Mouse (Mus musculus) kidney, postnatal 25 days (tissue): ENCODE results near the gene Fam189b.
A peak's percentile ranks its signal among the peaks of the same experiment; 100 is the strongest.

Experiments
- DNase-seq, 2 experiments: peaks; one replicate each; pipeline ENCODE4 v3.0.0; 2021; ENCODE audit warnings: mixed read lengths in 2 of 2

Gene Fam189b

GRCm38 (mm10) chr3:89166945-89167344 lies 16.0 kb upstream of the Fam189b start:
- no peak for DNase-seq

- no peak for DNase-seq
These were observed 8.1 kb upstream of the Fam189b start for GRCm38 (mm10) chr3:89174844-89175243.

GRCm38 (mm10) chr3:89175544-89175943 lies 7.4 kb upstream of the Fam189b start:
- DNase-seq: no peak

GRCm38 (mm10) chr3:89176421-89176820 lies 6.5 kb upstream of the Fam189b start:
- DNase-seq: no peak

GRCm38 (mm10) chr3:89177242-89178106 lies 5.5 kb upstream of the Fam189b start, which contains the start of gene Scamp3:
TSS of gene Scamp3 (plus strand) at chr3:89177473.
- DNase-seq: peak; percentile 91 to 96

GRCm38 (mm10) chr3:89178107-89178385 lies 4.9 kb upstream of the Fam189b start:
- DNase-seq: no peak

GRCm38 (mm10) chr3:89179056-89179455 lies 3.9 kb upstream of the Fam189b start:
- no peak for DNase-seq

GRCm38 (mm10) chr3:89181749-89182500 lies 1.0 kb upstream of the Fam189b start:
- DNase-seq: no peak

GRCm38 (mm10) chr3:89182531-89183057 lies 349 bp upstream of the Fam189b start:
- no peak for DNase-seq

- no peak for DNase-seq
These were observed 994 bp downstream of the Fam189b start for GRCm38 (mm10) chr3:89183959-89184315.

- no peak for DNase-seq
These were observed 4.3 kb downstream of the Fam189b start for GRCm38 (mm10) chr3:89187197-89187596.

GRCm38 (mm10) chr3:89187690-89188477 lies 4.9 kb downstream of the Fam189b start:
- no peak for DNase-seq

GRCm38 (mm10) chr3:89188478-89188875 lies 5.5 kb downstream of the Fam189b start:
- no peak for DNase-seq

GRCm38 (mm10) chr3:89190436-89190835 lies 7.5 kb downstream of the Fam189b start:
- DNase-seq: no peak

- DNase-seq: no peak
These were observed 10.4 kb downstream of the Fam189b start for GRCm38 (mm10) chr3:89193351-89193750.

GRCm38 (mm10) chr3:89193853-89194252 lies 10.9 kb downstream of the Fam189b start:
- peak in 1 of 2 experiments; percentile 49 for DNase-seq

GRCm38 (mm10) chr3:89195979-89196877 lies 13.3 kb downstream of the Fam189b start:
- peak; percentile 93 to 94 for DNase-seq

GRCm38 (mm10) chr3:89199839-89200238 lies 16.9 kb downstream of the Fam189b start:
- no peak for DNase-seq

GRCm38 (mm10) chr3:89202253-89203141 lies 19.6 kb downstream of the Fam189b start, which contains the start of gene Gba:
TSS of gene Gba (plus strand) at chr3:89202928.
- peak; percentile 86 to 90 for DNase-seq

- no peak for DNase-seq
These were observed 20.2 kb downstream of the Fam189b start for GRCm38 (mm10) chr3:89203142-89203514.

GRCm38 (mm10) chr3:89206079-89206478 lies 23.1 kb downstream of the Fam189b start:
- no peak for DNase-seq
